Mouse (Mus musculus) cerebellum, postnatal 14 days (tissue): ENCODE measurements around the gene Spty2d1.
"Not testable (repeated sequence)": the region's sequence is repeated elsewhere in the genome, so short reads cannot be mapped to it uniquely, and the experiment has no call there.

Experiments used
- DNase-seq, 2 experiments: peaks; one replicate each; pipeline ENCODE4 v3.0.0; 2021; ENCODE audit warnings: mixed read lengths in 2 of 2

Gene Spty2d1

DNA sequence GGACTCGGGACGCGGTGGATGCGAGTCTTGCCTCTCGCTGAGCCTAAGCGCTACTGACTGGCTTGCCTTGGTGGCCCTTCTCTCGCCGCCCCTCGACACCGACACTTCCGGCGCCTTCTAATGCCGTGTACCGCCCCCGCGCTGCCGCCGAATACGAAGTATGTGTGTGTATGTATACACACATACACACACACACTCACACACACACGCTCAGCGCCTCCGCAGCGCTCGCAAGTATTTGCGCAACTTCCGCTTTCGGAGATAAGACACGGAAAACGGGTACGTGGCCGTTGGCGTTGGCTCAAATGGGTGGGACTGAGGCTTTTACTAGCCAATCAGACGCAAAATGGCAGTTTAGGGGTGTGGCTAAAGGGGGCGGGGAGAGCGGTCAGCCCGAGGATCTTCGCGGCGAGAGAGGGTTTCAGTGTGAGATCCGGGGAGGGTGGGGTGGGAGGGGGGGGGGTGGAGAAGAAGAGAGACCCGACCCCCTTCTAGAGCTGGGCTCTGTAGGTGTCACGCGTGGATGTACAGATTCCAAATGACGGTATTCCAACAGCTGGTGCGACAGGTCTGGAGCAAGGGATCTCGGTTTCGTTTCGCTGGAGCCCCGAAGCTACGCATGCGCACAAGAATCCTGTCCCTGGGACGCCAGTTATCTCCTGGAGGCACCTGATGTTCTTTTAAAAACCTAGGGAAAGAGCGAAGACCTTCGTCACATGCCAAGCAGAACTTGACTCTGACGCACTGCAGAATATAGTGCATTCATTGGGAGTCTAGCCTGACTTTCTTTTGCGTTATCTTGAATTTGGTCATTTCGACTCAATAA, at the start of gene Spty2d1:
Gene Spty2d1, minus strand, starts transcription at position 244 of the 826 bp plus-strand sequence.
- peak; percentile 100 for DNase-seq

DNA sequence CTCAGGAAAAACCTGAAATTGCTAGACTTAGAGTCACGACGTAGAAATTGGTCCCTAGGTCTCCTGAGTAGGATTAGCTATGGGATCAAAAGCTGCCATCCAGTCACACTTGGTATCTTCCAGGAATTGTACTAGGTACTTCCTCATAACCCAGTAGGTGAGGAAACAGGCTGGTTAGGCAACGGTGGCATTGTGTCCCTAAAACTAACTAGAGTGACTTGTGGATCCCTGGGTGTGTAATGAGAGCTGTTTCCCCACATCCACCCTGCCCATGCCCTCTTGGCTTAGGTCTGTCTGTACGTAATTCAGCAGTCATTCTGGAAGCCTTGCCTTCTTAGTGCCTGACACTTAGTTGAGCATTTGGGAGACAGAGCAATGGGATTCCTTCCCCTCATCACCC, 48.1 kb upstream of the Spty2d1 start:
- DNase-seq = no peak

DNA sequence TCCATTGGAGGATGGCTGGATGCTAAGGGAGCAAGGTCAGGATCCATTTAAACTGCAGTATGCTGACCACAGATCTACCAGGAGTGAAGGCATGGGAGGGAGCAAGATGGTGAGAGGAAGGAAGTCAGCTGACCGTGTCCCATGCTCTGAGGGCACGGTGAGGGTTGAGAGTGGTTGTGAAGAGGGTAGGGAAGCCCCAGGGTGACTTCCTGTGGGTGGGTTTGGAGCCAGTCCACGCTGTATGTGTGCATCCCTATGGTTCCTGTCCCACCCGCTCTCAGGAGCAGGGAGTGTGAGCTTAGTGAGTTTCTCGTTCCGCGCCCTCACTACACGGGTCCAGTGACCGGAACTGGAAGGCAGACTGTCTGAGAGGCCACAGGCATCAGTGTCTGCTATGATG, 47.5 kb upstream of the Spty2d1 start:
- DNase-seq = no peak

DNA sequence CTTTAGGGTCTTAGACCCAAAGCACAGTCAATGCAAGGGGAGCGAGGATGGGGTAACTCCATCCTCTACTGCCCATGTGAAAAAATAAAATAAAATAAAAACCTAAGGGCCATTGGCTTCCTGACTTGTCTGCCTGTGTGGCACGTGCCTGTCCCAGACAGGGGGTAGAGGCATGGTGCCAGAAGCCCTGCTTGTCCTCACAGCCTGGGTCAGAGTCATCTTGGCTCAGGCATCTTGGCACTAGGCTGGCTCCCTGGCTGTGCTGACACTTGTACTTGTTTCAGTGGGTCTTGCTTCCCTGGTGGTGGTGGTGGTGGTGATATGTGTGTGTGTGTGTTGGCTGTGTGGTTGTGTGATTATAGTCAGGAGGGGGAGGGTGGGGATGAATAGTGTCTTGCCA, 46.5 kb upstream of the Spty2d1 start:
- DNase-seq = peak; percentile 66 to 76

DNA sequence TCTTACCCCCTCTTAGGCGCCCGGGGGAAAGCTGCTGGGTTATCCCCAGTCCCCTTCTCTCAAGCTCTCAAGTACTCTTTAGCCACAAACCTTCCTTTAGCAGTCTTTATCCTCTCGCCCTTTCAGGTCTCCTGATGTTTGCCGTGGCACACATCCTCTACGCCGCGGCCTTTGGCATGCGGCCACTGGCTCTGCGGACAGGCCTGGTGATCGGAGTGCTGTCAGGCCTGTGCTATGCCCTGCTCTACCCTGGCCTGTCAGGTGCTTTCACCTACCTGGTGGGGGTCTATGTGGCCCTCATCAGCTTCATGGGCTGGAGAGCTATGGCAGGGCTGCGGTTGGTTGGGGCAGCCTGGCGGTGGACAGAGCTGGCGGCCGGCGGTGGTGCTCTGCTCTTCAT, 45.1 kb upstream of the Spty2d1 start:
- peak; percentile 31 for DNase-seq

DNA sequence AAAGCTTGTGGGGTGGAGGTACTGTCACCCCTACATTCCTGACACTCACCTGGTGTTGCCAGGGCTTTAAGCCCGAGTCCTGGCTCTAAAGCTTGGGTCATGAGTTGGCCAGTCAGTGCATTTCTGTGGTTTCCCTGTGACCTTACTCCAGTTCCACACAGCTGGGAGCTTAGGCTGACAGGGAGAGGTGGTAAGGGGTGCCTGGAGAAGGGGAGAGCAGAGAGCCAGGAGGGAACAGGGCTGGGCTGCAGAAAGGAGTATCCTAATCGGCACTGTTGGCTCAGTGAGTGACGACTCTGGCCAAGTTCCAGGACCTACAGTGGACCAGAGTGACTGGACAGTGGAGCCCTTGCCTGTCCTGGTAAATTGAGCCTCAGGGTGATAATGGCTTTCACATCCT, 44.1 kb upstream of the Spty2d1 start:
- DNase-seq = peak; percentile 64 to 67

DNA sequence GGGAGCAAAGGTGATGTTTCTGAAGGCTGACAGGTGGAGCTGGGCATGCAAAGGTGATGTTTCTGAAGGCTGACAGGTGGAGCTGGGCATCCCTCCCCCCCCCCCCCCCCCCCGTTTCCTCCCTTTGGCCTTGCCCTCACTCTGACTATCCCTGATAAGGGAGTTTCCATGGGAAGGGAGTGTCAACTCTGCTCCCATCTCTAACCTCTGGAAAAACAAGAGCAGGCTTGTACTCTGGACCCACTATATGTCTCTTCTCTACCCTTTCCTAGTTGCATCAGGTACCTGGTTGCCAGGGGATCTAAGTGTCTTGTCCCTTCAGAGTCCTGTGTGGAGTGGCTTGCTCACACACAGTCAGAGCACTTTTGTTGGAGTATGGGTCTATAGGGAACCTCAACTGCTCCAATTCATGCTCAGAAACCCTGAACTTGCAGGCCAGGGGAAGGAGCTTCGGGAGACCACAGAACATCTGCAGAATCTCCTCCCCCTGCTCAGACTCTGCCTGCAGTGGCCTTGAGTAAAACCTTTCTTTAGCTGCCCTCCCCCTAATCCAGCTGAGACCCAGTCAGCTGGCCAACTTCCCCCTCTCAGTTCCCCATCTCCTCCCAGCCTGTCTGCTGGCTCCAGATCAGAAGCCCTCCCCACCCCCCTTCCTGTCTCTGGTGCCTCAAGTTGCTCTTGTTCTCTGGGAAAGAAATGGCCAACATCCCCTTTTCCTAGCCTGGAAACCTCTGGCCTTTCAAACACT, 43.4 kb upstream of the Spty2d1 start:
- peak; percentile 38 to 57 for DNase-seq

DNA sequence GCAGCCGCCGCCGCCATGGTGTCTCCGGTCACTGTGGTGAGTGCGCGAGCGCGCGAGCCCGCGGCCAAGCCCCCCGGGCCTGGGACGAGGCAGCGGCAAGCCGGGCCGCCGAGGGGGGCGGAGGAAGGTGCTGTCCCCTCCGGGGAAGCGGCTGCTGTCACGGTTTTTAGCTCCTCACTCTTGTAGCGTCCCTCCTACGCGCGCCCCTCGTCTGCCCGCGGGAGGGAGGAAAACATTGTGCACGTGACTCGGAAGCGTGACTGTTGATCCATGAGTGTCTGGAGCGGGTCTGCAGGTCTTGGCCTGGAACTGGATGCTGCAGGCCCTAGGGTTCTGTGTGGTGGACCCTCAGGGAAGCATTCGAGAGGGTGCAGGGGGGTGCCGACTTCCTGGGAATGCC, 42.6 kb upstream of the Spty2d1 start:
- peak in 1 of 2 experiments; percentile 64 for DNase-seq

DNA sequence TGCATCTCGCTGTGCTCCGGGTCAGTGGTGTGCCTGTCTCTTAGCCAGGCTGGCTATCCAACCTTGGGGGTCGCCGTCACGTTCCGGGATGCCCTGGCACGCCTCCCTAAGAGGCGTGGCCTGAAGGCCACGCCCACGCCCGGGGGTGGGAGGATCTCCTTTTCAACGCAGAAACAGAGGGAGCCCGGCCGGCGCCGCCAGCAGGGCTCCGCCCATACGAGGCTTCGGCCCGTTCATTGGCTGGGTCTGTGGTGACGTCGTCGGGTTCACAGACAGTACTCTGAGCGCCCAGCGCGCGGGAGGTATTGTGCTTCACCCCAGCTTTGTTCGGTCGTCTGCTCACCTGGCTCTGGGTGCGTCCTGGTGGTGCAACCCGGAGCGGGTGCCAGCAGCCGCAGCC, 42.2 kb upstream of the Spty2d1 start, which contains the start of gene Tmem86a:
Gene Tmem86a, plus strand, starts transcription at position 236 of the 400 bp plus-strand sequence.
- DNase-seq = peak; percentile 96 to 97

DNA sequence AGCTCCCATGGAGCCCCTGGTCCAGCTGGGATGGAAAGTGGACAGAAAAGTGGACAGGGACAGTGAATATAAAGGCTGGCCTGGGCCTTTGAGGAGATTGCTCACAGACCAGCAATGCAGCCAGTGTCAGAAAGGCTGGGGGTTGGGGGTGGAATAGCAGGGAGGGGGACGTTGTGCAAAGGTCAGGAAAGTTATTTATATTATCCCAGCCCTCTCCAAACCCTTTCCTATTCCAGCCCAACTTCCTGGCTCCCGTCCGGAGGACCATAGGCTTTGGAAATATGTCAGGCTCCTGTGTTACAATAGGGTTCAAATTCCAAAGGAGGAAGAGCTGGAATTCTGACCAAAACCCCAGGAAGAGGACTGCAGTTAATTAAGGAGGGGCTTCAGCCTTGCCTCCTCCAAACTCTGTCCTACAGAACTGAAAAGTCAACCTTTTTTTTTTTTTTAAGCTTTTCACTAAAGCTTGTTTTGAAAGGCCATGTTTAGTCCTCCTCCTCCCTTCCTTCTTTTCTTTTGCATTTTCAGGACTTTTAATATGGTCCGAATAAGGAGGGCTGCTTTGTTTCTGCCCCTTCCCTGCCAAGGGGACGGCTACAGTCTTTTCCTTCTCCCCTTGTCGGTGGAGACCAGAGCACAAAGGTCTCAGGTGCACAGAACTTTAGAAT, 34.7 kb upstream of the Spty2d1 start:
- no peak for DNase-seq

DNA sequence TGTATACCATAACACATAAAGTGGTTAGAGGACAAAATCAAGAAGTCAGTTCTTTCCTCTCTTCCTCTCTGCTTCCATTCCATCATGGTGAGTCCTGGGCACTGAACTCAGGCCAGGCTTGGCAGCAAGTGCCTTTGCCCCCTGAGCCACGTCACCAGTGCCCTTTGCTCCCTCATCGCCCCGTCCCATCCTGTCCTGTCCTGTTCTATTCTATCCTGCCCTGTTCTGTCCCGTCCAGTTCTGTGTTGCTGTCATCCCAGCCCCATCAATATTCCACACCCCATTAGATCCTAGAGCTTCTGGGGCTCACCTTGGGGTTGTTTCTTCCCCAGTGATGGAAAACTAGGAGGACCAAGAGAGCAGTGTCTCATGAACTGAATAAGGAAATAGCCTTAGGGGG, 33.9 kb upstream of the Spty2d1 start:
- no peak for DNase-seq

DNA sequence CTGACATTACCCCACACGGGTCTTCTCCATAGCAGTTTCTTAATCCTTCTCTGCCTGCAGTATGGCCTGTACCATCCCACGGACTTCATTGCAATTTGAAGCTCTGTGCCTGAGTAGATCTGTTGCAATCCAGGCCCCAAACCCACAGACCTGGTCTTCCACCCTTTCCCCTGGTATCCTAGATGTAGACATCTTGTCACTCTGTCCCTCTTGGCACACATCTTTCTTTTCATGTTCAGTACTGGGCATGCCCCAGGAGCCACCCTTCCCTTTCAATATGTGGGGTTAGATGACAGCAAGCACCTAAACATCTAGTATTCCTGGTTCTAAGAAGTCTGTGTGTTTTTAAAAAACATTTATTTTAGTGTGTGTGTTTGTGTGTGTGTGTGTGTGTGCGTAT, 33.5 kb upstream of the Spty2d1 start:
- no peak for DNase-seq

DNA sequence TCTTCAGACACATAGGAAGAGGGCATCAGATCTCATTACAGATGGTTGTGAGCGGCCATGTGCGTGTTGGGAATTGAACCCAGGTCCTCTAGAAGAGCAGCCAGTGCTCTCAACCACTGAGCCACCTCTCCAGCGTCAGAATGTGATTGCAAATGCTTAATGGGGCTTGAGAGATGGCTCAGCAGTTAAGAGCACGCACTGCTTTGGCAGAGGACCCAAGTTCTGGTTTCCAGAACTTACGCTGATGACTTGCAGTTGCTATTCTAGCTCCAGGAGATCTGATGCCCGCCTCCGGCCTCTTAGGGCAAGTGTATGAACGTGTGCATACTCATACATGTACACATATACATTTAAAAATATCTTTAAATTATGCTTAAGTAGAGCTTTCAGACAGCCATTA, 27.2 kb upstream of the Spty2d1 start:
- no peak for DNase-seq

DNA sequence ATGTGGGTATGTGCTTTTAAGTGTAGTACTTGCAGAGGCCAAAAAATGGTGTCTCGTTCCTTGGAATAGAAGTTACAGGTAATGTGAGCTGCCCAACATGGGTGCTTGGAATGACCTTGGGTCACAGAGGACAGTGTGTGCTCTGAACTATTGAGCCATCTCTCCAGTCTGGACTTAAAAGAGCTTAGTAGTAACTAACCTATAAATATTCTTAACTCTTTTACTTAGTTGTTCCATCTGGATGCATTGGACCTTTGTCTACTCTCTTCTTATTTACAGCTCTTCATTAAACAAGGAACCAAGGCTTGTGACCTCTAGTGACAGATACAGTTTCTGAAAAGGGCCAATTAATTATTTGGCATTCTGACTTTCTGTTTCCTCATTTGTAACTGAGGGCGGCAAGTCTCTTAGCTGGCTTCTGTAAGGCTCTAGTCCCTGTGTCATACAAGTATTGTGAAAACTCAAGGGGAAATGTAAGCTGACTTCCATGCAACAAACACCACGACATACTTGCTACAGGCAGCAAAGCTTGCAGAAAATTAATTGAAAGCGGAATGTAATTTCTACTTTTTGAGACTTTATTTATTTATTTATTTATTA, 26.7 kb upstream of the Spty2d1 start:
- DNase-seq = no peak

DNA sequence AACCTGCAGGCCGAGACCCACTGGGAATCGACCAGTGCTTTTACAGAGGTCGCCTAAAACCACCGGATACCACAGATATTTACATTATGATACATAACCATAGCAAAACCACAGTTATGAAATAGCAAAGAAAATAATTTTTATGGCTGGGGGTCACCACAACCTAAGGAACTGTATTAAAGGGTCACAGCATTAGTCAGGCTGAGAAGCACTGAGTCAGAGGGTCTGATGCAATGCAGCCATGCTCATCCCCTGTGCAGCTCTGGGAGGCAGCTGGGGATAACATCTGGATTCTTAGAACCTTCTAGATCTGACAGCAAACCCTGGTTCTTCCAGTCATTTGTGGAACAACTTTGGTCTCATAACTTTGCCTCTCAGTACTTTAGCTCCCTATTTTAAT, 23.2 kb upstream of the Spty2d1 start:
- no peak for DNase-seq

DNA sequence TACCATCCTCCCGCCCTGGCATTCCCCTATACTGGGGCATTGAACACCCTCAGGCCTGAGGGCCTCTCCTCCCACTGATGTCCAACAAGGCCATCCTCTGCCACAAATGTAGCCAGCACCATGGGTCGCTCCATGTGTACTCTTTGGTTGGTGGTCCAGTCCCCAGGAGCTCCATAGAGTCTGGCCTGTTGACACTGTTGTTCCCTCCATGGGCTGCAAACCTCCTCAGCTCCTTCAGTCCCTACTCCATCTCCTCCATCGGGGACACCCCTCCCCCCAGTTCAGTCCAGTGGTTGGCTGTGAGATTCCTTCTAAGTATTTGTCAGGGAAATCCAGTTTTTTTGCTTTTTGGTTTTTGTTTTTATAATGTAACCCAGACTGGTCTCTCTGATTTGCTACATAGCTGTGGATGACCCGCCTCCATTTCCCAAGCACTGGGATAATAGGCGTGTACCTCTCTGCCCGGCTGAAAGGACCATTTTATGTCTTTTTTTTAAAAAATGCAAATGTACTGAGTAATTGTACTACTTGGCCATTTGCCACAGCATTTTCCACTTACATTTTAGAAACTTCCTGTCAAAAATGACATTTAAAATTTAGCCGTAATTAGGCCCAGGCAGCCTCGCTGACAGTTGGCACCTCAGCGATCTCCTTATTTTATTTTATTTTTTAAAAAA, 22.4 kb upstream of the Spty2d1 start:
- no peak for DNase-seq

DNA sequence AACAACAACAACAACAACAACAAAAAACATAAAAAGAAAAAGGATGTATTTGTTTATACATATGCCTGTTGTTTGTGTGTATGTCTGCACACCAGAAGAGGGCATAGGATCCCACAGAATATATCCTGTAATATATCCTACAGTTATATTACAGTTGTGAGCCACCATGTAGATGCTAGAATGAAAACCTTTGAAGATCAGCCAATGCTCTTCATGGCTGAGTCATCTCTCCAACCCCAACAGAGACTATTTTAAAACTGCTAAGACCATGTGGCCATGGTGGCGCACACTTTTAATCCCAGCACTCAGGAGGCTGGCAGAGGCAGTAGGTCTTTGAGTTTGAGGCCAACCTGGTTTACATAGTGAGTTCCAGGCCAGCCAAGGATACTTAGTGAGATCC, 19.3 kb upstream of the Spty2d1 start:
- DNase-seq = no peak

DNA sequence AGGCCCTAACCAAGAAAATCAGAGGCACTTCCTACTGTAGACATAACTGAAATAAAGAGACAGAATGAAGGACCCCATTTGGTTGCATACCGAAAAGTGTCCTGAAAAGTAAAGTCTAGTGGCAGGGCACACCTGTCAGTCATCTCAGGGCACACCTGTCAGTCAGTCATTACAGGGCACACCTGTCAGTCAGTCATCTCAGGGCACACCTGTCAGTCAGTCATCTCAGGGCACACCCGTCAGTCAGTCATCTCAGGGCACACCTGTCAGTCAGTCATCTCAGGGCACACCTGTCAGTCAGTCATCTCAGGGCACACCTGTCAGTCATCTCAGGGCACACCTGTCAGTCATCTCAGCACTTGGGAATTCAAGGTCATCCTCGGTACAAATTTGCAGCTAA, 18.7 kb upstream of the Spty2d1 start:
- DNase-seq = not testable (repeated sequence)

DNA sequence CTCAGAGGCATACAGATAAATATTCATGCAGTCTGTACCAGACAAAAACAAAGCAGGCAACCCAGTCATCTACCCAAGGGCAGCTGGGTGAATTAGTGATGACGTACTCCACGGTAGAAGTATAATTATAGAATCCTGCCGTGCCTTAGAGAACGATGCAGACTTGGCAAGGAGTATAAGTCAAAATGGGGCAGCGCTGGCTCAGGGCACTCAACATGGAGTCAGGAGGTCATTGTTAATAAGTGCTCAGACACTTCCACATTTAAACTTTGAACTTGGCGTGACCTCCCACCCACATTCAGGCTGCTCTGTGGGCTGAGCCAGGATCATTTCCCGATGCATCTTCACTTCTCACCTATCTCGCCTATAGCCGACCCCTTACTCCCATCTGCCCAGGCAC, 17.2 kb upstream of the Spty2d1 start:
- no peak for DNase-seq

DNA sequence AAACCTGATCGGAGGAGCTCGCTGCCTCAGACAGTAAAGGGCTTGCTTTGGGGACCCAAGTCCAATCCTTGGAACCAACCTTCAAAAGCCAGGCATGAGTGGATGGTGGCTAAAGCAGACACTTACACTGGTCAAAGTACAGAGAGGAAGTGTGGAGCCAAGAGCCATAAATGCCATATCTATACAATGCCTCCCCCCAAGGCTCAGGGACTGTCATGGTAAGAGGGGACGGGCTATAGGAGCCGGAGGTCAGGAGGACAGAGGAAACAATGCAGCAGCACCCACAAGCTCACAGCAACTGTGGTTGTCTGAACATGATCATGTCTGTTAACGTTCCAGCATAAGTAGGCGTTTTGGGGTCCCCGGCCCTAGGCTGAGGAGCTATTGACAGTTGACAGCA, 16.2 kb upstream of the Spty2d1 start:
- no peak for DNase-seq

DNA sequence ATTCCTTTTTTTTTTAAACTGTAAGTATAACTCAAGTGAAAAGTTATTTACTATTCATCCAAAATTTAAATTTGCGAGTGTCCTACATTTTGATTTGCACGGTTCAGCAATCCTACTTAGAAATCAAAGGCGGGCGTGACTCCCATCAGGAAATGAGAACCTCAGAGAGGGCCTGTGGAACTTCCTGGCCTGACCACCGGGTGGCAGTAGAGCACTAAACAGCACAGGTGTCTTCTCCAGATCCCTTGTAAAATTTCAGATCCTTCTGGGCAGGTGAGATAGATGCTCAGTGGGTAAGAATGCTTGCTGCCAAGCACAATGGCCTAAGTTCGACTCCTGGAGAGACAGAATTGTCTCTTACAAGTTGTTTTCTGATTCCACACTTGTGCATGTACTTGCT, 15.3 kb upstream of the Spty2d1 start:
- DNase-seq = peak; percentile 91 to 95

DNA sequence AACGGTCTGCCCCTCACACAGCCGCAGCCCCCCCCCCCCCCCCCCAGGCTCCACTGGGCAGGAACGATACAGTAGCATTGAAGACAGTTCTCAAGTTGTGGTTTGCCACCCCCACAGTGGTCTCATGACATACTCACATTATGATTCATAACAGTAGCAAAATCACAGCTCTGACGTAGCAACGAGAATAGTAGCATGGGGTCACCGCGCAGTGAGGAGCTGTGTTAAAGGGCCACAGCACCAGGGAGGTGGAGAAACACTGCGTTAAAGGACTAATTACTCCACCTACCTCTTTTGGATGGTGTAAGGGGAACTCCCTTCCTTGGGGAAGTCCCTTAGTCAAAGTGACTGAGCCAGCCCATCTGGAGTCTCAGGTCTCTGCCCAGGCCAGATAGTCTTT, 14.3 kb upstream of the Spty2d1 start:
- no peak for DNase-seq

DNA sequence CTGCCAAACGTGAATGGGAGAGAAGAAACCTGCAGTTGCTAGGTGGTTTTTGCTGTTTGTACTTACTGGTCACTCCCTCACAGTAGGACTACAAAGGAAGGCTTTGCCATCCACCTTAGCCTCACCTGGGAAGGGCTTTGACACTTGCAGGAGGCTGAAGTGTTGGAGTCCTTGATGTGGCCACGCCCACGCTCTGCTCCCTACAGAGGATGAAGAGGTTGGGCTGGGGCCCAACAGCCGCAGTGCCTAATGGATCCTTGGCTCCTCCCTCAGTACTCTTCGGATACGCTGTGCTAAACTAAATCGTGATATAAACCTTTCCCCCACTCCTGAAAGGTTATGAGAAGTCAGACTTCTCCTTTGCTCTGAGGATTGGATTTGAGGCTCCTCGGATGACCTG, 12.7 kb upstream of the Spty2d1 start:
- DNase-seq = no peak
